Mouse (Mus musculus) heart, embryonic 13.5 days (tissue): ENCODE measurements at regions not wholly inside any gene's neighbourhood (a gene's known extent, or its start where the extent isn't known, plus 50 kb on each side); places are given as distances from the start of the nearest gene placed in this dataset.

Experiments
- ATAC-seq: fragments of 200-750 bp; cut with Nextera tagmentation; 2 replicates; pipeline ENCODE4 v1.8.0; 2017; ENCODE audit warnings: moderate TSS enrichment; ENCODE audit not compliant: insufficient number of reproducible peaks, low FRiP score, low TSS enrichment; ENCODE audit errors: extremely low read depth
- H3K27ac ChIP-seq: fragments of 300-500 bp; sonication (generic); replicated peaks from 2 replicates; pipeline ENCODE4 v1.5.1; 2015; ENCODE audit warnings: moderate library complexity, mild to moderate bottlenecking, inconsistent platforms
- H3K27me3 ChIP-seq: fragments of 300-500 bp; sonication (generic); replicated peaks from 2 replicates; pipeline ENCODE4 v1.6.1; 2015; ENCODE audit warnings: mild to moderate bottlenecking, inconsistent platforms
- H3K36me3 ChIP-seq: fragments of 300-500 bp; sonication (generic); 2 replicates; pipeline ENCODE4 v1.6.1; 2015; ENCODE audit warnings: mild to moderate bottlenecking, inconsistent platforms
- H3K4me1 ChIP-seq: fragments of 300-500 bp; sonication (generic); 2 replicates; pipeline ENCODE4 v1.6.1; 2015; ENCODE audit warnings: inconsistent platforms
- H3K4me2 ChIP-seq: fragments of 300-500 bp; sonication (generic); 2 replicates; pipeline ENCODE4 v1.6.1; 2015; ENCODE audit warnings: inconsistent platforms, mild to moderate bottlenecking, moderate library complexity
- H3K4me3 ChIP-seq: fragments of 300-500 bp; sonication (generic); 2 replicates; pipeline ENCODE4 v1.5.1; 2015; ENCODE audit warnings: moderate library complexity, mild to moderate bottlenecking, inconsistent platforms
- H3K9ac ChIP-seq: fragments of 300-500 bp; sonication (generic); 2 replicates; pipeline ENCODE4 v1.6.1; 2015; ENCODE audit warnings: inconsistent platforms, mild to moderate bottlenecking, moderate library complexity
- H3K9me3 ChIP-seq: fragments of 300-500 bp; sonication (generic); 2 replicates; pipeline ENCODE4 v1.6.1; 2016; ENCODE audit warnings: inconsistent platforms
- WGBS: fragments of 180-500 bp; shearing (Covaris S2); methylation state at CpG from one replicate; pipeline ENCODE4 v1.1.7; 2015; ENCODE audit warnings: mixed read lengths; 5-methylcytosine and 5-hydroxymethylcytosine counted together

DNA sequence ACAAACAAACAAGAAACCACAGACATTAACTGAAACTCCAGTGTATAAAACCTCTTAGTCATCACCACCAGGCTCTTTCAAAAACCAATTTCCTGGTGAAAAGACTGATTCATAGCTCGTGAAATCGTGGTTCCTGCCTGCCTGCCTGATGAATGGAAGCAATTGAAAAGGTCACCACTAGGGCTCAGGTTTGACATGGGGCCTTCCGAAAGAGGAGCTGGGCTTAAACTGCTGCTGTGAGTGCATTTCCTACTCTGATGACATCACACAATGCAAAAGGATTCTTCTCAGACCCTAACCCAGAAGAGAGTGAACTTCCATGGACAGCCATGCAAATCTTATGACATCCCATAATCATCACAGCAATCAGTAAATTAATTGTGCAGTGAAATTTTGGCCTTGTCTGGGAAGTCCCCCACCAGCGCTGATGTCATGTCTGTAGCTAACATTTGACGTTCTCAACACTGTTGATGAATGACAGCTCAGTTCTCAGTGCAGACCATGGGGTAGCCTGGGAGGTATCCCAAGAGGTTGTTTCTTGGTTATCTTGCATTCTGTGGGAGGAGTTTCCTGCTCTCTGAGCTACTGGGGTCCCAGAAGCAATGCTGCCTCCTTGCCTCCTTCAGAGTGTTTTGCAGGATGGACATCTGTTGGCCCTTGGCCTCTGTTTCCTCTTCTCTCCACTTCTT, 182.9 kb downstream of the Fam76b start:
- WGBS = 45% methylated on average over 5 of the region's 5 CpGs
- Histone ChIP-seq H3K36me3 (no peaks in the 10 kb centered on the region), H3K27ac (no peak overlapping the region), H3K27me3 (no peaks in the 10 kb centered on the region), H3K4me2 (no peak overlapping the region), H3K4me3 (no peak overlapping the region), H3K4me1 (peaks cover 13% of the 10 kb centered on the region), H3K9ac (no peak overlapping the region), H3K9me3 (peaks cover 3% of the 10 kb centered on the region; the same call in 1 of the 2 replicates)
- ATAC-seq = no peak; the same call in 1 of the 2 replicates

- no peaks in the 10 kb centered on the region for H3K9me3 ChIP-seq
- no peak for ATAC-seq
- H3K36me3 ChIP-seq = no peaks in the 10 kb centered on the region
- H3K27ac ChIP-seq = no peak overlapping the region
- H3K4me2 ChIP-seq = no peak overlapping the region
- no peak overlapping the region for H3K9ac ChIP-seq
- no peak overlapping the region for H3K4me3 ChIP-seq
- H3K4me1 ChIP-seq = no peaks in the 10 kb centered on the region
- no peaks in the 10 kb centered on the region for H3K27me3 ChIP-seq
Measured at GRCm38 (mm10) chr9:14024216-14024615, 196.7 kb downstream of the Fam76b start.

DNA sequence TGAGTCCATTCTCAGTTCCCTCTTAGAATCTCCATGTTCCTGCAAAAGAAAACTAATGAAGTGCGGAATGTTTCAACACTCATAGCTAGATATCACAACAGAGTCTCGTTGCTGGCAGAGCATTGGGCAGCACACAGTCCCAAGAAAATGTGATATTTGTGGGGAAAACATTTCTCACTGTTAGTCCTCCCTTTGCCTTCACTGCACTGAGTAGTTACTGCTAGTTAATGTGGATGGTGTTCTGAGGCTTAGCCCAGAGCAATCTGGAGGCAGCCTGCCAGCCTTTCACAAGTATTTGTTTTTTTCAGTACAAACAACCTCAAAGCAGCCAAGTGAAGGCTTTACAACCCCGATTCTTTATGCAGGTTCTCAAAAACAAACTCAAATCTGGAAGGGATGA, 197.2 kb downstream of the Fam76b start:
- Histone ChIP-seq H3K9me3 (no peaks in the 10 kb centered on the region), H3K9ac (no peak overlapping the region), H3K27me3 (no peaks in the 10 kb centered on the region), H3K4me2 (no peak overlapping the region), H3K36me3 (no peaks in the 10 kb centered on the region), H3K27ac (no peak overlapping the region), H3K4me1 (no peaks in the 10 kb centered on the region), H3K4me3 (no peak overlapping the region)
- WGBS = 58% methylated on average over 3 of the region's 3 CpGs
- ATAC-seq = no peak

- no peak for ATAC-seq
- 67% methylated on average over 5 of the region's 5 CpGs for WGBS
- H3K36me3 ChIP-seq = no peaks in the 10 kb centered on the region
Measured at GRCm38 (mm10) chr9:14028056-14028455, 200.5 kb downstream of the Fam76b start.

DNA sequence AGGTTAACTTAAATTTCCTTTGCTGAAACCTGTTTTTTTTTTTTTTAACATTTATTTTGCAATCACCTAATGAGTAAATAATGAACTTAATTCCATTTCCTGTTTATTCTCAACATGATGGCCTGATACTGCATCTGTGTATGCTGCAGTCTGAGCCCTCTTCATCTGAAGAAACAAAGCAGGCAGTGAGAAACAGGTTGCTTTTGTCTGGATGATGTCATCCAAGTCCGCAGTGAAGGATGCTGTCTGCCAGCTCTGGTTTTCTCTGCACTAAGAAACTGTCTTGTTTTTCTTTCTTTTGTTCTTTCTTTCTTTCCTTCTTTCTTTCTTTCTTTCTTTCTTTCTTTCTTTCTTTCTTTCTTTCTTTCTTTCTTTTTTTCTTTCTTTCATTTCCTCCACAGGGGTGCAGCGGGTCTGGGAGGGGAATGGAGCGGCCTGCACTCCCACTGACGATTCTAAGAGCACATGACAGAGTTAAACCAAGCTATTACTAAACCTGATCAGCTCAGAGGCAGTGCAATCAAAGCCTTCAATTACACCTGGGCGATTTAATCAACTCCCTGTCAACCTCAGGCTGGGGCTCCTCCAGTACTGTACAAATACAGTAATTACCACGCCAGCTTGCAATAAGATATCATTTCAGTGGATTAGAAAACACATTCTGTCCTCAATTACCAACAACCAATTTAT, 204.0 kb downstream of the Fam76b start:
- Histone ChIP-seq H3K9me3 (no peaks in the 10 kb centered on the region), H3K36me3 (no peaks in the 10 kb centered on the region), H3K4me3 (no peak overlapping the region), H3K4me1 (no peaks in the 10 kb centered on the region), H3K4me2 (no peak overlapping the region), H3K27me3 (no peaks in the 10 kb centered on the region), H3K27ac (no peak overlapping the region), H3K9ac (no peak overlapping the region)
- 60% methylated on average over 6 of the region's 6 CpGs for WGBS
- ATAC-seq = no peak

More at GRCm38 (mm10) chr9:14028056-14028455, 200.5 kb downstream of the Fam76b start:
- no peak overlapping the region for H3K9ac ChIP-seq
- H3K27me3 ChIP-seq = no peaks in the 10 kb centered on the region
- no peaks in the 10 kb centered on the region for H3K4me1 ChIP-seq
- no peak overlapping the region for H3K4me2 ChIP-seq
- H3K9me3 ChIP-seq = no peaks in the 10 kb centered on the region
- no peak overlapping the region for H3K4me3 ChIP-seq
- no peak overlapping the region for H3K27ac ChIP-seq

- no peak for ATAC-seq
- H3K27me3 ChIP-seq = no peaks in the 10 kb centered on the region
- no peaks in the 10 kb centered on the region for H3K36me3 ChIP-seq
- no peak overlapping the region for H3K4me3 ChIP-seq
- H3K9ac ChIP-seq = no peak overlapping the region
- H3K9me3 ChIP-seq = no peaks in the 10 kb centered on the region
- no peaks in the 10 kb centered on the region for H3K4me1 ChIP-seq
- no peak overlapping the region for H3K27ac ChIP-seq
- H3K4me2 ChIP-seq = no peak overlapping the region
- WGBS = 88% methylated on average over 1 of the region's 1 CpGs
Measured at GRCm38 (mm10) chr9:14032048-14032362, 204.5 kb downstream of the Fam76b start.

GRCm38 (mm10) chr9:14035526-14035925, 208.0 kb downstream of the Fam76b start:
- Histone ChIP-seq H3K9me3 (no peaks in the 10 kb centered on the region), H3K9ac (no peak overlapping the region), H3K36me3 (no peaks in the 10 kb centered on the region), H3K4me1 (no peaks in the 10 kb centered on the region), H3K27ac (no peak overlapping the region), H3K4me3 (no peak overlapping the region), H3K4me2 (no peak overlapping the region), H3K27me3 (no peaks in the 10 kb centered on the region)
- no peak for ATAC-seq
- WGBS = 71% methylated on average over 2 of the region's 2 CpGs

- Histone ChIP-seq H3K9ac (no peak overlapping the region), H3K27ac (peak overlapping the region; percentile 67), H3K9me3 (no peaks in the 10 kb centered on the region), H3K4me3 (no peak overlapping the region), H3K27me3 (no peaks in the 10 kb centered on the region), H3K4me2 (0 out of 2 replicates have a peak overlapping the region, but pooled peaks have one; percentile 4), H3K4me1 (peaks cover 15% of the 10 kb centered on the region), H3K36me3 (no peaks in the 10 kb centered on the region)
- WGBS = 21% methylated on average over 2 of the region's 2 CpGs
- ATAC-seq = no peak
Measured at GRCm38 (mm10) chr9:14041900-14042435, 214.5 kb downstream of the Fam76b start.

DNA sequence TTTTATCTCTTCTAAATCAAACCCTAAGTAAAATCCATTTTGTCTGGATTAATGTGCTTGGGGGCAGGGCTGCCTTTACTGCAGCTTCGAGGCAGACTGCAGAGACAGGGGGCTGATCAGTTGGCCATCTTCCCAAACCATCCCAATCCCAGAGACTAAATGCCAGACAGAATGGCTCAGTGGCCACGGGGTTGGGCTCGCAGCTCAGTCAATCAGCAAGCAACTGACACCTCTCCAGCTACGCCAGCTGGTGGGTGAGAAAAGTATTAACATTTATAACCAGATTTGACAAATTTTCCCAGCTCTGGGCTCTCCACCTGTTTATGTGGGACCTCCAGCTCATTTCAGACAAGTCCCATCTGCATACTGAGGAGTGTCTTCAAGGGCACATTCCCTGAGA, 220.7 kb downstream of the Fam76b start:
- no peak overlapping the region for H3K9ac ChIP-seq
- H3K27me3 ChIP-seq = no peaks in the 10 kb centered on the region
- no peak overlapping the region for H3K27ac ChIP-seq
- H3K4me2 ChIP-seq = no peak overlapping the region
- H3K9me3 ChIP-seq = no peaks in the 10 kb centered on the region
- no peak overlapping the region for H3K4me3 ChIP-seq
- no peak for ATAC-seq
- no peaks in the 10 kb centered on the region for H3K36me3 ChIP-seq
- WGBS = 66% methylated on average over 4 of the region's 4 CpGs
- peaks cover 3% of the 10 kb centered on the region for H3K4me1 ChIP-seq

DNA sequence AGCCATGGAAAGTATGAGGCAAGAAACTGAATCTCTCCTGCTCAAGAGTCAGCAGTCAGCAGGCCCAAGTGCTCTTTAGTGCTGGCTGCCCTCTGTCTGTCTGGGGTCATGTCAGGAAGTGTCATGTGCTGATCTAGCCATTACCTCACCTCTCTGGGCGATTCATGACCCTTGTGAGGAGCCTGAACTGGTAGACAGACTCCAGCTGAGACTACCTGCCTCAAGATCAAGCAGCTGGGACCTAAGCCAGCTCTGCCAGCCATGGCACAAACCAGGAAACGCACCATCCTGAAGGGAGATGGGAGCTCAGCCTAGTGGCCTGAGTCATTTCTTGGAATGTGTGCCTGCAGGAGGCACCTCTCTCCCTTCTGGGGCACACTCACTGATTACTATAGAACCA, 221.2 kb upstream of the Sesn3 start:
- H3K4me3 ChIP-seq = no peak overlapping the region
- H3K4me1 ChIP-seq = peaks cover 21% of the 10 kb centered on the region
- H3K9ac ChIP-seq = no peak overlapping the region
- ATAC-seq = no peak
- peak overlapping the region; percentile 36; the same call in 1 of the 2 replicates for H3K27ac ChIP-seq
- 20% methylated on average over 2 of the region's 2 CpGs for WGBS
- H3K9me3 ChIP-seq = no peaks in the 10 kb centered on the region
- H3K4me2 ChIP-seq = no peak overlapping the region
- no peaks in the 10 kb centered on the region for H3K36me3 ChIP-seq
- no peaks in the 10 kb centered on the region for H3K27me3 ChIP-seq

DNA sequence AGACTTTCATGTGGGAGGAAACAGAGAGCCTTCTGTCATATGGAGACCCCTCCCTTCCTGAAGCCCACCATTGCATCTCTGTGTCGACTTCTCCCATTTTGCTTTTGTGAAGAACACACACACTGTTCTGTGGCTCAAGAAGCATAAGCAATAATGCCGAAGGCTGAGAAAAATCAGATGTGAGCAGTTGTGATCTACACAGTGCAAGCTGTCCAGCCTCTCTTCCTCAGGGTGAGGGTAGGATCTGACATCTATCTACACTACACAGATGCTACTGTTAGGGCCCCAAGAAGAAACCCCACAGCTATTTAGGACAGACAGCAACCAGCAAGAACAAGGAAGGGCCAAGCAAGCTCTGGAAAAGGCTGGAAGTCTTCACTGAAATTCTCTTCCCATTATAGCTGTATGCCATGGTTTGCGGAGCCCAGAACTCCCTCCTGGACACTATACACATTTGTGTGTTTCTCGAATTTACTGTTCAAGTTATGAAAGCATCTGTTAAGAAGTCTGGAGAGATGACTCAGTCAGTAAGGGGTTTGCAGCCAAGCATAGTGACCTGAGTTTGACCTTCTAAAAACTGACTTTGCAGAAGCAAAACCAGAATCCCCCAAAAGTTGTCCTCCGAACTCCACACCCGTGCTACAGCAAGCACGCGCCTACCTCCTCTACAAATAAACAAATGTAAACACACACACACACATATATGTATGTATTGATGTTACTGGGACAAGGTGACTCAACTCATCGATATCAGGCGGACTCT, 218.3 kb upstream of the Sesn3 start:
- Histone ChIP-seq H3K27ac (no peak overlapping the region), H3K4me2 (no peak overlapping the region), H3K4me1 (peaks cover 30% of the 10 kb centered on the region), H3K9ac (no peak overlapping the region), H3K27me3 (no peaks in the 10 kb centered on the region), H3K36me3 (no peaks in the 10 kb centered on the region), H3K4me3 (no peak overlapping the region), H3K9me3 (no peaks in the 10 kb centered on the region)
- WGBS = 78% methylated on average over 10 of the region's 10 CpGs
- ATAC-seq = no peak
